Mouse (Mus musculus) kidney, embryonic 16.5 days (tissue): ENCODE data around the gene Sh3tc1. TPM values are rescaled to one million over a fixed set of nuclear protein-coding genes. Genes with fewer than 3 reads are reported as not detected.

Experiments used
- ATAC-seq: fragments of 200-750 bp; cut with Nextera tagmentation; 2 replicates; pipeline ENCODE4 v1.8.0; 2017; ENCODE audit warnings: moderate TSS enrichment; ENCODE audit not compliant: low FRiP score, low TSS enrichment
- H3K27ac ChIP-seq: fragments of 300-500 bp; sonication (generic); 2 replicates; pipeline ENCODE4 v1.5.1; 2014; ENCODE audit warnings: low read length
- H3K27me3 ChIP-seq: fragments of 300-500 bp; sonication (generic); 2 replicates; pipeline ENCODE4 v1.6.1; 2014; ENCODE audit warnings: low read length, control low read depth, mixed read lengths; ENCODE audit not compliant: insufficient read depth
- H3K36me3 ChIP-seq: fragments of 300-500 bp; sonication (generic); 2 replicates; pipeline ENCODE4 v1.6.1; 2014; ENCODE audit warnings: low read length, control low read depth, mixed read lengths; ENCODE audit not compliant: insufficient read depth
- H3K4me1 ChIP-seq: fragments of 300-500 bp; sonication (generic); 2 replicates; pipeline ENCODE4 v1.6.1; 2014; ENCODE audit warnings: low read length, control low read depth, mixed read lengths; ENCODE audit not compliant: insufficient read depth
- H3K4me2 ChIP-seq: fragments of 300-500 bp; sonication (generic); replicated peaks from 2 replicates; pipeline ENCODE4 v1.6.1; 2014; ENCODE audit warnings: low read depth, low read length
- H3K4me3 ChIP-seq: fragments of 300-500 bp; sonication (generic); 2 replicates; pipeline ENCODE4 v1.5.1; 2014; ENCODE audit warnings: mild to moderate bottlenecking, low read length
- H3K9ac ChIP-seq: fragments of 300-500 bp; sonication (generic); replicated peaks from 2 replicates; pipeline ENCODE4 v1.6.1; 2014; ENCODE audit warnings: low read length
- H3K9me3 ChIP-seq: fragments of 300-500 bp; sonication (generic); 2 replicates; pipeline ENCODE4 v1.6.1; 2016; ENCODE audit warnings: low read length, control low read depth
- WGBS: fragments of 180-500 bp; shearing (Covaris S2); extraction: QIAGEN DNeasy Blood & Tissue Kit; methylation state at CpG from one replicate; pipeline ENCODE4 v1.1.7; 2014; 5-methylcytosine and 5-hydroxymethylcytosine counted together
- polyA plus RNA-seq: library from polyadenylated mRNA; unstranded; fragments of >200 nt; fragmentation: Nextera tagmentation; extraction: Ambion mirVana; gene quantifications from 2 replicates; pipeline ENCODE4 v1.2.1, GENCODE M21; 2015

Sh3tc1 gene
- polyA plus RNA-seq, 1 experiment from 2014 or later = 25.2 TPM

GRCm38 (mm10) chr5:35743238-35743951, 3.6 kb upstream of the Sh3tc1 start:
- no peak overlapping the region for H3K27ac ChIP-seq
- H3K4me2 ChIP-seq = no peak overlapping the region
- peaks cover 28% of the 10 kb centered on the region for H3K4me1 ChIP-seq
- H3K9me3 ChIP-seq = no peaks in the 10 kb centered on the region
- no peak overlapping the region for H3K9ac ChIP-seq
- no peak for ATAC-seq
- WGBS = 70% methylated on average over 8 of the region's 8 CpGs
- no peaks in the 10 kb centered on the region for H3K36me3 ChIP-seq
- H3K4me3 ChIP-seq = no peak overlapping the region
- H3K27me3 ChIP-seq = peaks cover 7% of the 10 kb centered on the region; the same call in 1 of the 2 replicates

DNA sequence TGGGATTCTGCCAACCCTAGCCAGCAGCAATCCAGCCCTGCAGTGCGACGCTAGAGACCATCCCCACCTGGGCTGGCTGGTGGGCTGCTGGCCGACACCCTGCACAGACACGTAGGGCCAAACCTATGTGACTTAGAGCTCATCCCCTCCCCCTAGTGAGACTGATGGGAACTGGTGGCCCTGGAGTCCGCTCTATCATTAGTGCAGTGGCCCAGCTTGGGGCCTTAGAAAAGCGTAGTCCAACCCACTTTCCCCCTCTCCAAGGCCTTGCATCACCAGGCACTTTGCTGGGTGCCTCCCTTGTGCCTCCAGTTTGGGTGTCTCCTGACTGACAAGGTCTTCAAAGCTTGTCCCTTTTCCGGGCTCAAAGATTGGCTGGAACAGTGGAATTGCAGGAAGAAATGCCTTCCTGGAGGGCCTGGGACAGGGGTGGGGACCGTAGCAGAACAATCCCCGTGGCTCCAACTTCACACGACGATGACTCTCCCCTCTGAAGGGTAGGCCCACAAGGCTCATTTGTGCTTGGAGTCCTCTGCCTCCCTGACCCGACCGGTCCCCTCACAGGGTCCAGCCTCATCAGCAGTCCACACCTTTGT, 1.5 kb upstream of the Sh3tc1 start:
- H3K4me1 ChIP-seq = peaks cover 39% of the 10 kb centered on the region
- peak overlapping the region; percentile 16; the same call in 1 of the 2 replicates for H3K27ac ChIP-seq
- 53% methylated on average over 13 of the region's 13 CpGs for WGBS
- peaks cover 7% of the 10 kb centered on the region; the same call in 1 of the 2 replicates for H3K27me3 ChIP-seq
- no peak for ATAC-seq
- H3K36me3 ChIP-seq = no peaks in the 10 kb centered on the region
- no peaks in the 10 kb centered on the region for H3K9me3 ChIP-seq
- no peak overlapping the region for H3K4me2 ChIP-seq
- H3K4me3 ChIP-seq = no peak overlapping the region
- H3K9ac ChIP-seq = no peak overlapping the region

GRCm38 (mm10) chr5:35740716-35741115, 929 bp upstream of the Sh3tc1 start:
- Histone ChIP-seq H3K9me3 (no peaks in the 10 kb centered on the region), H3K36me3 (no peaks in the 10 kb centered on the region), H3K27ac (peak overlapping the region; percentile 87), H3K4me3 (no peak overlapping the region), H3K27me3 (peaks cover 7% of the 10 kb centered on the region; the same call in 1 of the 2 replicates), H3K9ac (0 out of 2 replicates have a peak overlapping the region, but pooled peaks have one; percentile 24), H3K4me2 (0 out of 2 replicates have a peak overlapping the region, but pooled peaks have one; percentile 1), H3K4me1 (peaks cover 39% of the 10 kb centered on the region)
- no peak for ATAC-seq
- WGBS = 20% methylated on average over 10 of the region's 10 CpGs

- Histone ChIP-seq H3K36me3 (no peaks in the 10 kb centered on the region), H3K27ac (peak overlapping the region; percentile 87), H3K4me2 (peak overlapping the region; percentile 36), H3K4me1 (peaks cover 39% of the 10 kb centered on the region), H3K9me3 (no peaks in the 10 kb centered on the region), H3K27me3 (peaks cover 7% of the 10 kb centered on the region; the same call in 1 of the 2 replicates), H3K4me3 (peak overlapping the region; percentile 1; the same call in 1 of the 2 replicates), H3K9ac (peak overlapping the region; percentile 27)
- ATAC-seq = no peak
- 94% methylated on average over 2 of the region's 2 CpGs for WGBS
These were observed 782 bp downstream of the Sh3tc1 start for GRCm38 (mm10) chr5:35739005-35739404.

GRCm38 (mm10) chr5:35737231-35737901, 2.4 kb downstream of the Sh3tc1 start:
- H3K4me3 ChIP-seq = no peak overlapping the region

DNA sequence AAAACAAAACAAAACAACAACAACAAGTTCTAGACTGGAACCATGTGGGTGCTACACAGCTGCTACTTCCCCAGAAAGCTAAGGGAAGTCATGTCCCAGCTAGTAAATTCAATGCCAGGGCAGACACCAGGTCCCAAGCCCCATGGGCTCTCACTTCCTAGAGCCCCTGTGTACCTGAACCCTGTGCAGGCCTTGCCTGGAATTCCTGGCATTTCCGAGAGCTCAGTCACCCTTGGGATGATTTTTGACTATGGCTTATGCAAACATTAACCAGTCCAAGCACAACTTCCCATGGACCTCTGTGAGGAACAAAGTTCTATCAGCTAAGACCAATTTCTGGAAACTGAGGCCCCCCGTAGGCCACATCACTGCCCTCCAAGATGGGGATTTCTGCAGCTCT, 6.3 kb downstream of the Sh3tc1 start:
- Histone ChIP-seq H3K27me3 (no peaks in the 10 kb centered on the region), H3K4me3 (no peak overlapping the region), H3K9me3 (no peaks in the 10 kb centered on the region), H3K4me2 (no peak overlapping the region), H3K4me1 (peaks cover 49% of the 10 kb centered on the region), H3K27ac (peak overlapping the region; percentile 81), H3K36me3 (no peaks in the 10 kb centered on the region), H3K9ac (no peak overlapping the region)
- 64% methylated on average over 2 of the region's 2 CpGs for WGBS
- ATAC-seq = no peak

More at GRCm38 (mm10) chr5:35737231-35737901, 2.4 kb downstream of the Sh3tc1 start:
- Histone ChIP-seq H3K9ac (no peak overlapping the region), H3K27ac (peak overlapping the region; percentile 57; the same call in 1 of the 2 replicates), H3K36me3 (no peaks in the 10 kb centered on the region), H3K9me3 (no peaks in the 10 kb centered on the region), H3K27me3 (peaks cover 7% of the 10 kb centered on the region; the same call in 1 of the 2 replicates), H3K4me2 (no peak overlapping the region), H3K4me1 (peaks cover 53% of the 10 kb centered on the region)
- ATAC-seq = no peak
- WGBS = 65% methylated on average over 20 of the region's 20 CpGs

DNA sequence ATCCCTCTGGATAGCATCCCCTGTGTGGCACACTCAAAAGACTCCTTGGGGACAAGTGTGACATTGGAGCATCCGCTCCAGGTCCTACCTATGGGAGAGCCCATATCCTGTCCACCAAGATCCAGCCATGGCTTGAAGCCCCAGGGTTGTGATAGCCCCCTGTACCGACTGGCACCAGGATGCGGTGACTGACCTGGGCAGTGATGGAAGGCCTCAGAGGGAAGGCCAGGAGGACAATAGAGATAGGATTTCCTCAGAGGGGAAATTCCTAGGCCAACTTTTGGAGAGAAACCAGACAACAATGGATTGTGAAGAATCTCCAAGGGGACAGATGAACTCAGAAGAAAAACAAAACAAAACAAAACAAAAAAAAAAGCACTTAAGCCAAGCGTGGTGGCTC, 8.8 kb downstream of the Sh3tc1 start:
- Histone ChIP-seq H3K9me3 (no peaks in the 10 kb centered on the region), H3K36me3 (no peaks in the 10 kb centered on the region), H3K9ac (no peak overlapping the region), H3K4me3 (no peak overlapping the region), H3K4me2 (no peak overlapping the region), H3K27ac (no peak overlapping the region), H3K4me1 (peaks cover 54% of the 10 kb centered on the region), H3K27me3 (no peaks in the 10 kb centered on the region)
- no peak for ATAC-seq
- WGBS = 85% methylated on average over 4 of the region's 4 CpGs

DNA sequence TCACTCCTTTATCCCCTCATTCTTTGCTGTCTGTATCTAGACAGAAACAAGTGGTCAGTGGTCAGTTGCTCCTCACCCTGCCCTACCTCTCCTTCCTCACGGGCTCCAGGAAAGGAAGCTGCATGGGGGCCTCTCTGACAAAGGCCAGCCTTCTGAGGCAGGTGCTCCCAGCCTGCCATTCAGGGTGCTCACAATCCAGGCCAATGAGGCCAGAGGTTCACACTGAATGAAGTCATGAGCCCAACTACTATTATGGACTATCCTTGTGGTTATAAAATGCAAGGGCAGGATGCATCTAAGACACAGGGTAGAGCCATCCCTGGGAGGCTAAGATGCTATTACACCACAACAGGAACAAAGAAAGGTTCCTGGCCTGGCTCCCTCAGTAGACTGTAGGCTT, 9.2 kb downstream of the Sh3tc1 start:
- Histone ChIP-seq H3K4me2 (no peak overlapping the region), H3K9me3 (no peaks in the 10 kb centered on the region), H3K4me1 (peaks cover 54% of the 10 kb centered on the region), H3K27ac (peak overlapping the region; percentile 98), H3K9ac (no peak overlapping the region), H3K4me3 (no peak overlapping the region), H3K36me3 (no peaks in the 10 kb centered on the region), H3K27me3 (no peaks in the 10 kb centered on the region)
- ATAC-seq = no peak
- WGBS = 70% methylated on average over 1 of the region's 1 CpGs

- Histone ChIP-seq H3K4me3 (no peak overlapping the region), H3K36me3 (no peaks in the 10 kb centered on the region), H3K27me3 (no peaks in the 10 kb centered on the region), H3K9ac (peak overlapping the region; percentile 37; the same call in 1 of the 2 replicates), H3K4me2 (no peak overlapping the region), H3K4me1 (peaks cover 54% of the 10 kb centered on the region), H3K9me3 (no peaks in the 10 kb centered on the region), H3K27ac (peak overlapping the region; percentile 98)
- 0 out of 2 replicates have a peak, but pooled peaks have one; percentile 3 for ATAC-seq
- 78% methylated on average over 3 of the region's 3 CpGs for WGBS
These were observed 9.9 kb downstream of the Sh3tc1 start for GRCm38 (mm10) chr5:35729844-35730243.
